Mouse (Mus musculus): ENCODE data around the gene Vpreb3. TPM values are rescaled to one million over a fixed set of nuclear protein-coding genes. Genes with fewer than 3 reads are reported as not detected.
A peak's percentile ranks its signal among the peaks of the same experiment; 100 is the strongest.
"Not testable (repeated sequence)": the region's sequence is repeated elsewhere in the genome, so short reads cannot be mapped to it uniquely, and the experiment has no call there.

Vpreb3 gene
- total RNA-seq, 2 experiments from 2014 or later, result 35.6 TPM; not detected in 1

DNA sequence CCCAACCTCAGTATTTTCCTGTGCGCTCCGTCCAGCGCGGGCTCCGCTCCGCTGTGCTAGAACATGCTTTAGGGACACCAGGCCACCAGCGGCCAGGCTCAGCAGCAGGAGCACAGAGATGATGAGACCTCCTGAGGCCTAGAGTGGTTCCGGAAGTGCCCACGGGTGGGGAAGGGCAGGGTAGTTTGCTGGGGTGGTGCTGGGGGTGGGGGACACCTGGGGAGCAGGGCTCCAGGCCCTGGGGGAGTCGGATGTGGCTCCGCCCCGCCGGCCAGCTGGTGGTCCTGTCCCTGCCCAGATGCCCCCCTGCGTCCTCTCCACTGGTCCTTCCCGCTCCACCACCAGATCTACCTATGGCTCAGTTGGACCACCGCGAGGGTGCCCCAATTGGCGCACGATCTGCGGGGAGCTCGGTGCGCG, 7.9 kb downstream of the Vpreb3 start:
- no peak for ATAC-seq (replicated peaks; ENCODE audit: low FRiP score, low TSS enrichment, poor library complexity, severe bottlenecking)

DNA sequence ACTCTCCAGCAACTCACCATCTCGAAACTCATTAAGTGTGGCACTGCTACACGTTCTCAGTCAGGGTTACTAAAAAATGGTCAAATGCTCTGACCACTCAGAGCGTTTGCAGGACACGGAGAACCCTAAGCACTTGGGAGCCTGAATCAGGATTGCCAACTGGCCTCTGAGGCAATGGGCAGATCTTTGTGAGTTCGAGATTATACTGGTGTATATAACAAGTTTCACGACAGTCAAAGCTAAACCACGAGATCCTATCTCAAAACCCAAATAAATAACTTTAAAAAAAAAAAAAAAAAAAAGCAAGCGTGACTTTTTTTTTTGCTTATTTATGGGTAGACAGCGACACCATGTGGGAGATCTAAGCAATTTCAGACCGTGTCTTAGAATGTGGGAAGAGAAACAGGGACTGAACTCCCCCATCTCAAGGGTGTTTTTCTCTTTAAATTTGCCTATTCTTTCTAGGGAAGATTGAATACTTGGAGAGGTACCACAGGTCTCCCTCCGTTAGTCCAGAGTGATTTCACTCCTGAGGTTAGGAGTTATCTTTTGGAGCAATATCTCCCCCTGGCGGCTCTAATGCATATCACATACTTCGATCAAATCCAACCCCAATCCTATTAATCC, 8.7 kb downstream of the Vpreb3 start:
- peak; percentile 37; the same call in 1 of the 2 replicates for ATAC-seq (replicated peaks; ENCODE audit: low FRiP score, low TSS enrichment, poor library complexity, severe bottlenecking)

DNA sequence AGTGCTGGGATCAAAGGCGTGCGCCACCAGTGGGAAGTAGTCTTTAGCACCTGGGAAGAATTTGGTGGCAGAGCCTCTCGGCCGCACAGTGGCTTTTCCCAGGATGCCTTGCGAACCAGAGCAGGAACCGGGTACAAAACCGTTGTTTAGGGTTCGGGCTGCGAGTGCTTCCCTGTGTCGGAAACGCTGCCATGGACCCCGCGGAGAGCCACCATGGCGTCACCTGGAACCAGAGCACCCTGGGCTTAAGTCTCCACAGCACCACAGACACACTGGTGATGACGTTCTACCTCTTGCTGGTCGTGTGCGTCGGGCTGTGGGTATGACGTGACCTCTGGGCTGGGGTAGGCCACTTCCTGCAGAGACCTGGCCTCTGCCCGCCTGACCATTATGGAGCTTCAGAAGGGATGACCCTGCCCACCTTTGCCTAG, 11.5 kb downstream of the Vpreb3 start, which contains the start of gene Gm5134:
TSS of gene Gm5134 (plus strand) at position 134 of the 431 bp plus-strand sequence.
- peak; percentile 28; the same call in 1 of the 2 replicates for ATAC-seq (replicated peaks; ENCODE audit: low FRiP score, low TSS enrichment, poor library complexity, severe bottlenecking)

DNA sequence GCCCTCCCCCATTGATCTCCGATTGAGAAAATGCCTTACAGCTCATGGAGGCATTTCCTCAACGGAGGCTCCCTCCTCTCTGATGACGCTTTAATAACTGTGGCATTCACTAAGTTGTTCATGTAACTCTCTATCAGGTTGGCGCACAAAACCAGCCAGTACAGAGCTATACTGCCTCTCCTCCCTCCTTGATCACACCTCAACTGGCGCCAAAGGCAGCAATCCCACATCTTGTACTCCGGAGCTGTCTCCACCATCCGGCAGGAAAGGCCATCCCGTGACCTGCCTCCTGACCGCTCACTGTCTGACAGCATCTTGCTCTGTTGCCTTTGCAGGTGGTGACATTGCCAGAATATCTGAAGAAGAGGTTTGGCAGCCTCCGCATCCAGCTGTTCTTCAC, 31.0 kb downstream of the Vpreb3 start:
- ATAC-seq (replicated peaks; ENCODE audit: low FRiP score, low TSS enrichment, poor library complexity, severe bottlenecking), result no peak

DNA sequence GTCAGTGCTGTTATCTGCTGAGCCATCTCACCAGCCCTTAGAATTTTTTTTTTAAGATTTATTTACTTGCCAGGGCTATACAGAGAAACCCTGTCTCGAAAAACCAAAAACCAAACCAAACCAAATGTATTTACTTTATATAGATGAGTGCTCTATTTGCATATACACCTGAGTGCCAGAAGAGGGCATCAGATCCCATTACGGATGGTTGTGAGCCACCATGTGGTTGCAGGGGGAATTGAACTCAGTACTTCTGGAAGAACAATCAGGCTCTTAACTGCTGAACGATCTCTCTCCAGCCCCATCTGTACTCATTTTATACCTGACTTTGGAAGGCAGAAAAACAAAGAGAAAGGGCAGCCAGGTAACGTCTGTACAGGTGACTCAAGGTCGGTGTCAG, 32.4 kb downstream of the Vpreb3 start:
- ATAC-seq (replicated peaks; ENCODE audit: low FRiP score, low TSS enrichment, poor library complexity, severe bottlenecking), result peak; percentile 37; the same call in 1 of the 2 replicates

DNA sequence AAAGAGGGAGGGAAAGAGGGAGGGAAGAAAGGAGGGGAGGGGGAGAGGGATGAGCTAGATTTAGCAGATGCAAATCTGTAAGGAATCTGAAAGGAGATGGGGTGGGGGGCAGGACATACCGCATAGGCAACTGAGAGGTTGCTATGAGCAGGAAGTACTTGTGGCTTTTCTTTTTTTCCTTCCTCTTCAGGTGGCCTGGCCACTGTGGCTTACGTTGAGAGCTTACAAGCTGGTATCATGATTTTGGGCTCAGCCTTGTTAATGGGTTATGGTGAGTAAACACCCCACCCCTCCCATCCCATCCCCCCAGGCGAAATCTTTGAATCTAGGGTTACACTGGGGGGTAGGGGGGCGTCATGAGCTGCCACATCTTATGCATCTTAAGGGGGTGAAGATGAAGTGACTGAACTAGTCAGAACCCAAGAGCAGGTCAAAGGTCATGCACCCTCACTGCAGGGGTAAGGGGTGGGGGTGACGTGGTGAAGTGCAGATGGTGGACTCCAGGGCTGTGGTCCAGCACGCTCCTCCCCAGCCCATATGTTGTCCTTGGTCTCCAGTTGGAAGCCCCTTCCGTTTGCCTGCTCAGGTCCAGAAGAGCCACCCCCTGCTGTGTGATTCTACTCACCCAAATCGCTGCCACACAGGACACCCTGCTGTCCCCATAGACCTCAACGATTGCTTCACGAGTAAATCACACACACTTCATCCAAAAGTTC, 35.4 kb downstream of the Vpreb3 start:
- ATAC-seq (replicated peaks; ENCODE audit: low FRiP score, low TSS enrichment, poor library complexity, severe bottlenecking), result no peak

DNA sequence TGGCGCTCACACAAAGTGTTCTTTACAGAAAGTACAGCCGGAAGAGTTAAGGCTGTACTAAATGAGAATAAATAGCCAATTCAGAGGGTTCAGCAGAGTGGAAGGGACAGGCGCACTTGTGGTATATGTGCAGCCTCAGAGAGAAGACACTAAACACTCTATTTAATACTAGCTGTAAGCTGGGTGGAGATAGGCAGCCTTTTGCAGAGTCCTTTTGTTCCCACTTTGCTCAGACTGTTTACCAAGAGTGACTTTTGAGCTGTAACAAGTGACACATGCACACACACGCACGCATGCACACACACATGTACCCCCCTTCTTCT, 35.9 kb downstream of the Vpreb3 start:
- no peak for ATAC-seq (replicated peaks; ENCODE audit: low FRiP score, low TSS enrichment, poor library complexity, severe bottlenecking)

DNA sequence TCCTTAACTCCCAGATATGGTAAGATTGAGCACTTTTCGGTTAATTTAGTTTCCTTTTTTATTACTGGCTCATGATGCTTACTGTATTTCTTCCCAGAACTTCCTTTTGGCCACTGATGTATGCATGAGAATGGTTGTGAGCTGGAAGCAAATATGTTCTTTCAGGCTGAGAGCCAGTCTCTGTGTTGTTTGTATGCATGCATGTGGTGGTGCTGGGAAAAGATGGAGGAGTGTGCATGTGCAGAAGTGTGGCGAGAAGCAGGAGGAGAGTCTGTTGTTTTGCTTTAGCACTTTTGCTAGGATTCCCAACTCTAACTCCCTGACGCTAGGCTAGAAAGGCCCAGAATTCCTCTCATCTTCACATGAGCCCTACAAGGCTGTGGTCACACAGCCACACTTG, 36.6 kb downstream of the Vpreb3 start:
- no peak for ATAC-seq (replicated peaks; ENCODE audit: low FRiP score, low TSS enrichment, poor library complexity, severe bottlenecking)

DNA sequence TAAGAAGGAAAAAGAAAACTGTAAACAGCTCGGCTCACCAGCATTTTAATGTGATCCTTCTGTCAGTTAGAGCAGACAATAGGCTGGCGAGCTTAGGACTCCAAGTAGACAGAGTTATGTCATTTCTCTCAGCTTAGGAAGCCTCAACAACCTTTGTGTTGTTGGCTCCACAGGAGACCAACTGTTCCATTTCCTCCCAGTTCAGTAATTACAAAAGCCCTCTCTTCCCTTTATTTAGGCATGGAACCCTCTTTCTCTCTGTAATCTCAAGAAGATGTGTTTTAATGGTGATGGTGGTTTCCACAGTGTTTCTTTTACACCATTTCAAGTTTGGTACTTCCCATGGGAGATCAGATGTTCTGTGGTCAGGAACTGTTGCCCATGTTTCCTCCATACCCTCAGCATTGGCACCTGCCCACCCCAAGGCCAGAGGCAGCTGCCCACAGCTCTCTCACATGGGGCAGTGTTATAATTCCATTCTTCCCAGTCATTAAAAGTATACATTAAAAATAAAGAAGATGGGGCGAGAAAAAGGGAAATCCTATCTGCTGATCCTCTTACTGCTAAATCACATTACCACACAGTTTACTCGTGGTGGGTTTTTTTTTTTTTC, 47.7 kb downstream of the Vpreb3 start:
- ATAC-seq (replicated peaks; ENCODE audit: low FRiP score, low TSS enrichment, poor library complexity, severe bottlenecking), result no peak

DNA sequence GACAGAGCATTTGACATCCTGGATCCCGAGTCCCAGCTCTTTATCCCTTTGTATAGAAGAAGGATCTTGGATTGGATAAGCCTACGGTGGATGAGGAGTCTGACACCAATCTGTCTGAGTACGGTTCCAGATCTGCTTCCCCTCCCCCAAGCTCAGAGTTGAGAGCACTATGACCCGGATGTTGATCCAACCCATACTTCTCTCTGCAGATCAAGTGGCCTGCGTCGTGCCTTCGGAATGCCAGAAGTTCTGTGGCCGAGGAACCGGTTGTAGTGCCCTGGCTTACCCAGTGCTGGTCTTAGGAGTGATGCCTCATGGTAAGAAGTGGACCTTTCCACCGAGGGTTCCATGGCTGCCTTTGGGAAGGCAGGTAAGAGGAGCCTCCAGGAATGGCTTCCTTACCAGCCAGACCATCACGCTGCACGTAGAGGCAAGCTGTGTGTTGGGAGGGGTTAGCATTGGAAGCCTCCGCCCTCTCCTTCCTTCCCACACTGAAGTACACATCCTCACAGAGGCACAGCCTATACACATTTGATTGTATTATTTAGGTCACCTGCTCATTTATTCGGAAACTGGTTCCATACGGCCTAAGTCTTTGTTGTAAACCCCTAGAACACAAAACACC, 50.9 kb downstream of the Vpreb3 start:
- no peak for ATAC-seq (replicated peaks; ENCODE audit: low FRiP score, low TSS enrichment, poor library complexity, severe bottlenecking)

DNA sequence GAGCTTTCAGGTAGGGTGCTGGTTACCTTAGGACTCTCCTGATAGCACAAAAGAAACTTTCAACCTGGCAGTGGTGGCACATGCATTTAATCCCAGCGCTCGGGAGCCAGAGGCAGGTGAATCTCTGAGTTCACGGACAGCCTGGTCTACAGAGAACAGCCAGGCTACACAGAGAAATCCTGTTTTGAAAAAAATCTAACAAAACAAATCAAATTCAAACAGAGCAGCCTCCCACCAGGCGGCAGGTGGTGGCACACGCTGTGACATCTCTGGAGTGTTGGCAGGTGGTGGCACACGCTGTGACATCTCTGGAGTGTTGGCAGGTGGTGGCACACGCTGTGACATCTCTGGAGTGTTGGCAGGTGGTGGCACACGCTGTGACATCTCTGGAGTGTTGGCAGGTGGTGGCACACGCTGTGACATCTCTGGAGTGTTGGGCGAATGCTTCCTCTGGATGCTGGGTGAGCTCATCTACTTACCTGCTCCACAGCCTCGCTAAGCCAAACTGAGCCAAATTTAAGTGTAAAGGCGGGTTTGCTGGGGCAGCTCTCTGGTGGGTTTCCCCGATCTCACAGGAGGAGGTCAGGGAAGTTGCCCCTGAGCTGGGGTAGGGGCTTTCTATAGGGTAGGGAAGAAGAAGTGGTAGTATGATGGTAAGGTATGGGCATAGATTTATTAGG, 51.8 kb downstream of the Vpreb3 start:
- not testable (repeated sequence) for ATAC-seq (replicated peaks; ENCODE audit: low FRiP score, low TSS enrichment, poor library complexity, severe bottlenecking)

DNA sequence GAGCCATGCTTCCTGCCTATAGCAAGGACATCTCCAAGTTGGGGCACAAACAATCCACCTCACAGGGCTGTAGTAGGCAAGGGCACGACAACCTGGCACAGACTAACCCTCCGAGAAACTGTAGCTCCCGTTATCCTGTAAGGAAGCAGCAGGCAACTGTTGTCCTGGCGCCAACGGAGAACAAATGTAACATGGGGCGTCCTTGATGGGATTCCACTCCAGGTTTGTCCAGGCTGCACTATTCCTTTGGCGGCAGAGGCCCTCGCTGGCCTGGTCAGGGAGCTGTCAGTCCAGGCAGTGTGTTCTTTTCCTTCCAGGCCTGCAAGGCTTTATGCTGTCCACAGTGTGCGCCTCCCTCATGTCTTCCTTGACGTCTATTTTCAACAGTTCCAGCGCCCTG, 52.6 kb downstream of the Vpreb3 start:
- no peak for ATAC-seq (replicated peaks; ENCODE audit: low FRiP score, low TSS enrichment, poor library complexity, severe bottlenecking)

DNA sequence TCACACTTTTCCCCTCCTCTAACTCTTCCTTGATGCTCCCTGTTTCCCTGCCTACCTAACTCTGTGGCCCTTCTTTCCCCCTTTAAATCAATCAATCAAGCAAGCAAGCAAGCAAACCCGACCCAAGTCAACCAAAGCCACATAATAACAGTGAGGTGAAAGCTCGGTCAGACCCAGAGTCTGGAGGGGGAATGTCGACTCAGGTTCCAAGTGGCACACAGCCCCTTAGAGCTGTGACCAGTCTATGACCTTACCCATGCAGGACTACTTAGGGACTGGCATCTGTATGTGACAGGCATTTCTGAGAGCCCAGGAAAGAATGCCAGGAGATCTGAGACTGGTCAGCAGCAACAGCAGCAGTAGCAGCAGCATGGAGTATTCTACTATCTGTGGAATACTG, 53.5 kb downstream of the Vpreb3 start:
- ATAC-seq (replicated peaks; ENCODE audit: low FRiP score, low TSS enrichment, poor library complexity, severe bottlenecking), result no peak

Other genes starting within 250 kb of the Vpreb3 start
- gene Cabin1, start 178.7 kb upstream of the Vpreb3 start, total RNA-seq (2014; fragmentation: Nextera tagmentation), result 71.3 and 96.2 TPM in 2 replicates
- gene Cabin1, start 178.7 kb upstream of the Vpreb3 start, total RNA-seq (2017), result 25.5 and 33.5 TPM in 2 replicates
- 41.3 and 45.6 TPM in 2 replicates for gene Ddt, start 169.6 kb upstream of the Vpreb3 start, total RNA-seq (2014; fragmentation: Nextera tagmentation)
- 39.1 and 49.7 TPM in 2 replicates for gene Ddt, start 169.6 kb upstream of the Vpreb3 start, total RNA-seq (2017)
- gene Gm20441, start 162.1 kb upstream of the Vpreb3 start, total RNA-seq (2014; fragmentation: Nextera tagmentation), result not detected in 2 replicates
- not detected in 2 replicates for gene Gm20441, start 162.1 kb upstream of the Vpreb3 start, total RNA-seq (2017)
- gene Gstt3, start 161.6 kb upstream of the Vpreb3 start, total RNA-seq (2014; fragmentation: Nextera tagmentation), result 2.0 and 2.7 TPM in 2 replicates
- gene Gstt3, start 161.6 kb upstream of the Vpreb3 start, total RNA-seq (2017), result 3.0 TPM in 1 of 2 replicates, not detected in the other
- 0.49 and 2.5 TPM in 2 replicates for gene Gstt1, start 144.5 kb upstream of the Vpreb3 start, total RNA-seq (2014; fragmentation: Nextera tagmentation)
- gene Gstt1, start 144.5 kb upstream of the Vpreb3 start, total RNA-seq (2017), result 1.4 and 2.1 TPM in 2 replicates
- not detected in 2 replicates for gene Gstt4, start 120.5 kb upstream of the Vpreb3 start, total RNA-seq (2014; fragmentation: Nextera tagmentation)
- gene Gstt4, start 120.5 kb upstream of the Vpreb3 start, total RNA-seq (2017), result 0.65 TPM in 1 of 2 replicates, not detected in the other
- gene Gstt2, start 105.6 kb upstream of the Vpreb3 start, total RNA-seq (2014; fragmentation: Nextera tagmentation), result 9.3 and 15.1 TPM in 2 replicates
- 10.0 and 24.9 TPM in 2 replicates for gene Gstt2, start 105.6 kb upstream of the Vpreb3 start, total RNA-seq (2017)
- gene Mif, start 82.8 kb upstream of the Vpreb3 start, total RNA-seq (2014; fragmentation: Nextera tagmentation), result 591 and 602 TPM in 2 replicates
- 419 and 579 TPM in 2 replicates for gene Mif, start 82.8 kb upstream of the Vpreb3 start, total RNA-seq (2017)
- gene Derl3, start 49.6 kb upstream of the Vpreb3 start, total RNA-seq (2014; fragmentation: Nextera tagmentation), result 1.7 TPM in 1 of 2 replicates, not detected in the other
- 0.69 TPM in 1 of 2 replicates, not detected in the other for gene Derl3, start 49.6 kb upstream of the Vpreb3 start, total RNA-seq (2017)
- gene Smarcb1, start 21.4 kb upstream of the Vpreb3 start, total RNA-seq (2014; fragmentation: Nextera tagmentation), result 98.4 and 103 TPM in 2 replicates
- gene Smarcb1, start 21.4 kb upstream of the Vpreb3 start, total RNA-seq (2017), result 54.5 and 69.3 TPM in 2 replicates
- 177 and 314 TPM in 2 replicates for gene Chchd10, start 9.9 kb upstream of the Vpreb3 start, total RNA-seq (2014; fragmentation: Nextera tagmentation)
- gene Chchd10, start 9.9 kb upstream of the Vpreb3 start, total RNA-seq (2017), result 74.0 and 119 TPM in 2 replicates
- 0.96 and 1.9 TPM in 2 replicates for gene Mmp11, start 6.6 kb upstream of the Vpreb3 start, total RNA-seq (2014; fragmentation: Nextera tagmentation)
- not detected in 2 replicates for gene Mmp11, start 6.6 kb upstream of the Vpreb3 start, total RNA-seq (2017)
- gene Gm867, start 2.4 kb upstream of the Vpreb3 start, total RNA-seq (2014; fragmentation: Nextera tagmentation), result 1.8 and 3.6 TPM in 2 replicates
- not detected in 2 replicates for gene Gm867, start 2.4 kb upstream of the Vpreb3 start, total RNA-seq (2017)
- 0.12 and 1.4 TPM in 2 replicates for gene Gm5134, start 11.5 kb downstream of the Vpreb3 start, total RNA-seq (2014; fragmentation: Nextera tagmentation)
- 0.38 TPM in 1 of 2 replicates, not detected in the other for gene Gm5134, start 11.5 kb downstream of the Vpreb3 start, total RNA-seq (2017)
- 15.2 and 25.8 TPM in 2 replicates for gene Zfp280b, start 89.6 kb downstream of the Vpreb3 start, total RNA-seq (2014; fragmentation: Nextera tagmentation)
- 9.3 and 11.9 TPM in 2 replicates for gene Zfp280b, start 89.6 kb downstream of the Vpreb3 start, total RNA-seq (2017)
- gene Slc5a4b, start 167.9 kb downstream of the Vpreb3 start, total RNA-seq (2014; fragmentation: Nextera tagmentation), result not detected in 2 replicates
- gene Slc5a4b, start 167.9 kb downstream of the Vpreb3 start, total RNA-seq (2017), result not detected in 2 replicates
- not detected in 2 replicates for gene Slc5a4a, start 204.4 kb downstream of the Vpreb3 start, total RNA-seq (2014; fragmentation: Nextera tagmentation)
- gene Slc5a4a, start 204.4 kb downstream of the Vpreb3 start, total RNA-seq (2017), result not detected in 2 replicates

All from megakaryocyte-erythroid progenitor cell, adult 5-6 weeks (primary cell).